Mouse (Mus musculus) liver, postnatal 0 days (tissue): ENCODE measurements around the gene Tmem262. TPM values are rescaled to one million over a fixed set of nuclear protein-coding genes. Genes with fewer than 3 reads are reported as not detected.

ENCODE experiments used
- ATAC-seq: fragments of 200-750 bp; cut with Nextera tagmentation; 2 replicates; pipeline ENCODE4 v1.8.0; 2017; ENCODE audit warnings: mild to moderate bottlenecking, moderate library complexity
- DNase-seq: peaks from one replicate; pipeline ENCODE4 v3.0.0-alpha.2; 2016
- H3K27ac ChIP-seq: fragments of 300-500 bp; sonication (generic); 2 replicates; pipeline ENCODE4 v1.5.1; 2014; ENCODE audit warnings: antibody characterized with exemption, moderate library complexity, mild to moderate bottlenecking, low read depth
- H3K27me3 ChIP-seq: fragments of 300-500 bp; sonication (generic); 2 replicates; pipeline ENCODE4 v1.6.1; 2014; ENCODE audit warnings: low read length, control low read depth, mixed read lengths; ENCODE audit not compliant: insufficient read depth
- H3K36me3 ChIP-seq: fragments of 300-500 bp; sonication (generic); replicated peaks from 2 replicates; pipeline ENCODE4 v1.6.1; 2014; ENCODE audit warnings: mild to moderate bottlenecking, control low read depth, low read length, moderate library complexity, mixed read lengths; ENCODE audit not compliant: insufficient read depth
- H3K4me1 ChIP-seq: fragments of 300-500 bp; sonication (generic); 2 replicates; pipeline ENCODE4 v1.6.1; 2014; ENCODE audit warnings: antibody characterized with exemption, mild to moderate bottlenecking, control low read depth; ENCODE audit not compliant: insufficient read depth
- H3K4me2 ChIP-seq: fragments of 300-500 bp; sonication (generic); 2 replicates; pipeline ENCODE4 v1.6.1; 2014; ENCODE audit warnings: low read depth, mild to moderate bottlenecking, low read length, moderate library complexity, mixed read lengths
- H3K4me3 ChIP-seq: fragments of 300-500 bp; sonication (generic); 2 replicates; pipeline ENCODE4 v1.5.1; 2014; ENCODE audit warnings: low read depth, low read length
- H3K9ac ChIP-seq: fragments of 300-500 bp; sonication (generic); replicated peaks from 2 replicates; pipeline ENCODE4 v1.6.1; 2014; ENCODE audit warnings: mild to moderate bottlenecking, moderate library complexity
- H3K9me3 ChIP-seq: fragments of 300-500 bp; sonication (generic); 2 replicates; pipeline ENCODE4 v1.6.1; 2016; ENCODE audit warnings: mild to moderate bottlenecking, control low read depth, low read length, mixed read lengths
- CTCF ChIP-seq: sonication (generic); IDR thresholded peaks from 2 replicates; pipeline ENCODE4 v1.5.1; 2016; ENCODE audit warnings: antibody characterized with exemption, low read depth
- EP300 ChIP-seq: IDR thresholded peaks from 2 replicates; pipeline ENCODE4 v1.6.1; 2016; ENCODE audit warnings: antibody characterized with exemption, low read depth, mild to moderate bottlenecking
- WGBS: fragments of 180-500 bp; shearing (Covaris S2); extraction: QIAGEN DNeasy Blood & Tissue Kit; methylation state at CpG from one replicate; pipeline ENCODE4 v1.1.7; 2014; ENCODE audit not compliant: insufficient replicate concordance; 5-methylcytosine and 5-hydroxymethylcytosine counted together
- polyA plus RNA-seq: library from polyadenylated mRNA; unstranded; fragments of >200 nt; fragmentation: Nextera tagmentation; extraction: Ambion mirVana; gene quantifications from 2 replicates; pipeline ENCODE4 v1.2.1, GENCODE M21; 2015

Gene Tmem262
- polyA plus RNA-seq, 1 experiment from 2014 or later, result not detected

- Histone ChIP-seq H3K27me3 (no peaks in the 10 kb centered on the region), H3K27ac (peak overlapping the region; percentile 99), H3K4me2 (peak overlapping the region; percentile 76), H3K9me3 (no peaks in the 10 kb centered on the region), H3K4me3 (peak overlapping the region; percentile 73), H3K36me3 (peaks cover 48% of the 10 kb centered on the region), H3K4me1 (peaks cover 23% of the 10 kb centered on the region), H3K9ac (peak overlapping the region; percentile 91)
- ATAC-seq (no peak), DNase-seq (no peak)
- WGBS, result 73% methylated on average over 8 of the region's 8 CpGs
- TF ChIP-seq EP300, result no peak
- TF ChIP-seq CTCF, result no peak
These were observed 32.0 kb upstream of the Tmem262 start for GRCm38 (mm10) chr19:6047899-6048166.

GRCm38 (mm10) chr19:6048681-6049410, 31.0 kb upstream of the Tmem262 start:
- peaks cover 23% of the 10 kb centered on the region for H3K4me1 ChIP-seq
- peak overlapping the region; percentile 99 for H3K27ac ChIP-seq
- WGBS, result 52% methylated on average over 11 of the region's 11 CpGs
- no peak for TF ChIP-seq CTCF
- TF ChIP-seq EP300, result no peak; the same call in 1 of the 2 replicates
- peak; percentile 29 for DNase-seq
- no peaks in the 10 kb centered on the region for H3K27me3 ChIP-seq
- peaks cover 58% of the 10 kb centered on the region for H3K36me3 ChIP-seq
- no peak for ATAC-seq
- peak overlapping the region; percentile 76 for H3K4me2 ChIP-seq
- peak overlapping the region; percentile 11; the same call in 1 of the 2 replicates for H3K9ac ChIP-seq
- H3K4me3 ChIP-seq, result peak overlapping the region; percentile 73
- no peaks in the 10 kb centered on the region for H3K9me3 ChIP-seq

GRCm38 (mm10) chr19:6052516-6052915, 27.3 kb upstream of the Tmem262 start:
- Histone ChIP-seq H3K9ac (no peak overlapping the region), H3K36me3 (peaks cover 81% of the 10 kb centered on the region), H3K4me2 (no peak overlapping the region), H3K27me3 (no peaks in the 10 kb centered on the region), H3K4me3 (no peak overlapping the region), H3K9me3 (no peaks in the 10 kb centered on the region), H3K27ac (no peak overlapping the region), H3K4me1 (peaks cover 24% of the 10 kb centered on the region)
- no peak for ATAC-seq
- DNase-seq, result no peak
- WGBS, result 86% methylated on average over 7 of the region's 7 CpGs
- no peak for TF ChIP-seq CTCF
- TF ChIP-seq EP300, result no peak

DNA sequence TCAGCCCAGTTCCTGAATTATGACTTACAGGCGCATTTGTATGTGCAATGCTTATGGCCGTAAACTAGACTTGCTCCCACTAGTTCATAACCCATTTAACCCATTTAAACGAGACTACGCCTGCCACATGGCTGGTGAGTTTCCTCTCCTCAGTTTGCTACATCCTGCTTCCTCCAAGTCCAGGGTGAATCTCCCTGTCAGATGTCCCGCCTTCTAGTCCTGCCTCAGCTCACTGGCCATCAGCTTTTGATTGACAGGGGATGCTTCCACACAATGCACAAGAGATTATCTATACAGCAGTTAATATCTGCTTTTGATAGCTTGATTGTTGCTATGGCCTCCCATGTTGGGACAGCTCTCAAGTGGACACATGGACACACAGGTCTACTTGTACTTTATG, 25.5 kb upstream of the Tmem262 start:
- Histone ChIP-seq H3K9ac (no peak overlapping the region), H3K4me3 (no peak overlapping the region), H3K4me1 (peaks cover 16% of the 10 kb centered on the region), H3K9me3 (no peaks in the 10 kb centered on the region), H3K27ac (no peak overlapping the region), H3K4me2 (no peak overlapping the region), H3K27me3 (no peaks in the 10 kb centered on the region), H3K36me3 (peaks cover 74% of the 10 kb centered on the region)
- DNase-seq (no peak), ATAC-seq (no peak)
- no peak for TF ChIP-seq EP300
- TF ChIP-seq CTCF, result no peak
- 78% methylated on average over 5 of the region's 5 CpGs for WGBS

- Histone ChIP-seq H3K4me3 (peak overlapping the region; percentile 78), H3K36me3 (peaks cover 54% of the 10 kb centered on the region), H3K27ac (peak overlapping the region; percentile 30; the same call in 1 of the 2 replicates), H3K4me2 (peak overlapping the region; percentile 82), H3K27me3 (no peaks in the 10 kb centered on the region), H3K9ac (peak overlapping the region; percentile 67), H3K4me1 (peaks cover 25% of the 10 kb centered on the region), H3K9me3 (no peaks in the 10 kb centered on the region)
- ATAC-seq (no peak), DNase-seq (no peak)
- 50% methylated on average over 4 of the region's 4 CpGs for WGBS
- TF ChIP-seq CTCF, result no peak
These were observed 23.1 kb upstream of the Tmem262 start for GRCm38 (mm10) chr19:6056696-6057095.

- DNase-seq (peak; percentile 99), ATAC-seq (peak; percentile 79)
- Histone ChIP-seq H3K4me2 (peak within 1 kb of the TSS; percentile 82), H3K27ac (peak within 1 kb of the TSS; percentile 75), H3K27me3 (no peaks in the 10 kb centered on the region), H3K9me3 (no peaks in the 10 kb centered on the region), H3K36me3 (peaks cover 46% of the 10 kb centered on the region), H3K4me3 (peak within 1 kb of the TSS; percentile 78), H3K4me1 (peaks cover 30% of the 10 kb centered on the region), H3K9ac (peak within 1 kb of the TSS; percentile 94)
- WGBS, result 1% methylated on average over 63 of the region's 63 CpGs
- 0 out of 2 replicates have a peak, but pooled peaks have one; percentile 7 for TF ChIP-seq CTCF
- no peak; the same call in 1 of the 2 replicates for TF ChIP-seq EP300
These were observed 22.3 kb upstream of the Tmem262 start, which contains the start of the genes Mrpl49 and Fau for GRCm38 (mm10) chr19:6057313-6058096. TSS of gene Mrpl49 (minus strand) at chr19:6057785. TSS of gene Fau (plus strand) at chr19:6057844.
